Mouse (Mus musculus) embryonic fibroblast, embryonic 13.5 days (primary cell): ENCODE data around the gene Adat3. TPM values are rescaled to one million over a fixed set of nuclear protein-coding genes. Genes with fewer than 3 reads are reported as not detected.

Experiments
- H3K27ac ChIP-seq: 2 replicates; pipeline ENCODE4 v1.5.1; 2012; ENCODE audit warnings: low read length, control low read depth, inconsistent platforms; ENCODE audit not compliant: insufficient read depth
- H3K4me1 ChIP-seq: 2 replicates; pipeline ENCODE4 v1.6.1; 2011; ENCODE audit warnings: low read length; ENCODE audit not compliant: control insufficient read depth, insufficient read depth
- H3K4me3 ChIP-seq: 2 replicates; pipeline ENCODE4 v1.5.1; 2011; ENCODE audit warnings: mild to moderate bottlenecking, control low read depth, low read length; ENCODE audit not compliant: insufficient read depth
- CTCF ChIP-seq: IDR thresholded peaks from 2 replicates; pipeline ENCODE4 v1.5.1; 2011; ENCODE audit warnings: mild to moderate bottlenecking, control low read depth, low read length, moderate library complexity, borderline replicate concordance; ENCODE audit not compliant: insufficient read depth
- POLR2A ChIP-seq: IDR thresholded peaks from 2 replicates; pipeline ENCODE4 v1.6.1; 2011; ENCODE audit warnings: low read depth, mild to moderate bottlenecking, control low read depth, low read length, moderate library complexity
- polyA plus RNA-seq: library from polyadenylated mRNA; stranded (reverse); fragments of >200 nt; gene quantifications from 2 replicates; pipeline ENCODE4 v1.2.4, GENCODE M21; 2011; ENCODE audit warnings: low read depth; ENCODE audit not compliant: missing spikeins, insufficient read length

Adat3 gene
- polyA plus RNA-seq, 1 experiment: 2.9 TPM

GRCm38 (mm10) chr10:80606737-80607350 lies 4.2 kb downstream of the Adat3 start:
- TF ChIP-seq POLR2A: no peak
- no peak for TF ChIP-seq CTCF
- Histone ChIP-seq H3K4me1 (peaks cover 7% of the 10 kb centered on the region; the same call in 1 of the 2 replicates), H3K4me3 (no peak overlapping the region), H3K27ac (no peak overlapping the region)

GRCm38 (mm10) chr10:80608435-80608834 lies 5.8 kb downstream of the Adat3 start:
- H3K4me1 ChIP-seq: peaks cover 7% of the 10 kb centered on the region; the same call in 1 of the 2 replicates
- TF ChIP-seq CTCF (no peak), POLR2A (no peak)
- H3K27ac ChIP-seq: no peak overlapping the region
- no peak overlapping the region for H3K4me3 ChIP-seq

GRCm38 (mm10) chr10:80609269-80609924 lies 6.7 kb downstream of the Adat3 start:
- TF ChIP-seq CTCF: no peak
- no peak for TF ChIP-seq POLR2A
- peaks cover 3% of the 10 kb centered on the region; the same call in 1 of the 2 replicates for H3K4me1 ChIP-seq
- H3K4me3 ChIP-seq: no peak overlapping the region
- no peak overlapping the region for H3K27ac ChIP-seq

GRCm38 (mm10) chr10:80610116-80610785 lies 7.6 kb downstream of the Adat3 start:
- TF ChIP-seq POLR2A (no peak), CTCF (no peak)
- H3K4me1 ChIP-seq: no peaks in the 10 kb centered on the region
- H3K27ac ChIP-seq: no peak overlapping the region
- H3K4me3 ChIP-seq: no peak overlapping the region

GRCm38 (mm10) chr10:80611024-80611423 lies 8.3 kb downstream of the Adat3 start:
- Histone ChIP-seq H3K27ac (no peak overlapping the region), H3K4me3 (no peak overlapping the region), H3K4me1 (no peaks in the 10 kb centered on the region)
- TF ChIP-seq CTCF (0 out of 2 replicates have a peak, but pooled peaks have one; percentile 27), POLR2A (no peak)

GRCm38 (mm10) chr10:80611905-80612304 lies 9.2 kb downstream of the Adat3 start:
- H3K4me3 ChIP-seq: no peak overlapping the region
- no peak overlapping the region for H3K27ac ChIP-seq
- no peak for TF ChIP-seq POLR2A
- no peak for TF ChIP-seq CTCF
- H3K4me1 ChIP-seq: no peaks in the 10 kb centered on the region

- no peaks in the 10 kb centered on the region for H3K4me1 ChIP-seq
- no peak overlapping the region for H3K27ac ChIP-seq
- H3K4me3 ChIP-seq: no peak overlapping the region
- TF ChIP-seq CTCF (no peak), POLR2A (no peak)
Measured at GRCm38 (mm10) chr10:80613821-80614220, 11.1 kb downstream of the Adat3 start.

GRCm38 (mm10) chr10:80614351-80614750 lies 11.7 kb downstream of the Adat3 start:
- Histone ChIP-seq H3K27ac (no peak overlapping the region), H3K4me1 (no peaks in the 10 kb centered on the region), H3K4me3 (no peak overlapping the region)
- TF ChIP-seq CTCF (no peak), POLR2A (no peak)

- TF ChIP-seq POLR2A (no peak), CTCF (no peak)
- no peak overlapping the region for H3K27ac ChIP-seq
- H3K4me3 ChIP-seq: no peak overlapping the region
- H3K4me1 ChIP-seq: no peaks in the 10 kb centered on the region
Measured at GRCm38 (mm10) chr10:80618181-80618580, 15.5 kb downstream of the Adat3 start.
